Mouse (Mus musculus): ENCODE measurements around the gene Strbp. TPM values are rescaled to one million over a fixed set of nuclear protein-coding genes. Genes with fewer than 3 reads are reported as not detected.
A peak's percentile ranks its signal among the peaks of the same experiment; 100 is the strongest.

The Strbp gene
- total and polyA plus RNA-seq, 2 experiments from 2014 or later, result 105 to 118 TPM

- peaks cover 5% of the 10 kb centered on the region; the same call in 1 of the 2 replicates for H3K4me1 ChIP-seq (ENCODE audit: insufficient read depth, low read length)
- no peaks in the 10 kb centered on the region for H3K36me3 ChIP-seq (ENCODE audit: insufficient read depth, low read length)
- no peaks in the 10 kb centered on the region for H3K27me3 ChIP-seq (ENCODE audit: insufficient read depth, low read length)
- ATAC-seq (ENCODE audit: low FRiP score), result no peak
- no peak overlapping the region for H3K4me2 ChIP-seq (ENCODE audit: low read depth, low read length, poor library complexity, severe bottlenecking)
- H3K9me3 ChIP-seq (ENCODE audit: low read length), result no peaks in the 10 kb centered on the region
- no peak overlapping the region for H3K27ac ChIP-seq (ENCODE audit: low read depth, low read length)
- no peak overlapping the region for H3K9ac ChIP-seq (replicated peaks; ENCODE audit: low read length, poor library complexity, severe bottlenecking)
- WGBS, result 88% methylated on average over 5 of the region's 5 CpGs
- TF ChIP-seq CTCF (IDR thresholded peaks at IDR 0.05), result no peak
- DNase-seq (ENCODE audit: low spot score), result no peak
- H3K4me3 ChIP-seq (ENCODE audit: low read depth, low read length), result no peak overlapping the region
Measured at GRCm38 (mm10) chr2:37731241-37731801, 27.7 kb upstream of the Strbp start.

GRCm38 (mm10) chr2:37724231-37724630 is 20.6 kb upstream of the Strbp start:
- Histone ChIP-seq H3K4me1 (ENCODE audit: insufficient read depth, low read length) (no peaks in the 10 kb centered on the region), H3K9ac (replicated peaks; ENCODE audit: low read length, poor library complexity, severe bottlenecking) (no peak overlapping the region), H3K27me3 (ENCODE audit: insufficient read depth, low read length) (no peaks in the 10 kb centered on the region), H3K9me3 (ENCODE audit: low read length) (no peaks in the 10 kb centered on the region), H3K36me3 (ENCODE audit: insufficient read depth, low read length) (no peaks in the 10 kb centered on the region), H3K27ac (ENCODE audit: low read depth, low read length) (no peak overlapping the region), H3K4me3 (ENCODE audit: low read depth, low read length) (no peak overlapping the region), H3K4me2 (ENCODE audit: low read depth, low read length, poor library complexity, severe bottlenecking) (no peak overlapping the region)
- WGBS, result 77% methylated on average over 4 of the region's 4 CpGs
- DNase-seq (ENCODE audit: low spot score) (no peak), ATAC-seq (ENCODE audit: low FRiP score) (no peak)
- TF ChIP-seq CTCF (IDR thresholded peaks at IDR 0.05), result no peak

GRCm38 (mm10) chr2:37723501-37724090 is 19.9 kb upstream of the Strbp start:
- Histone ChIP-seq H3K27me3 (ENCODE audit: insufficient read depth, low read length) (no peaks in the 10 kb centered on the region), H3K36me3 (ENCODE audit: insufficient read depth, low read length) (no peaks in the 10 kb centered on the region), H3K4me1 (ENCODE audit: insufficient read depth, low read length) (no peaks in the 10 kb centered on the region), H3K4me2 (ENCODE audit: low read depth, low read length, poor library complexity, severe bottlenecking) (no peak overlapping the region), H3K9me3 (ENCODE audit: low read length) (no peaks in the 10 kb centered on the region), H3K27ac (ENCODE audit: low read depth, low read length) (no peak overlapping the region), H3K4me3 (ENCODE audit: low read depth, low read length) (no peak overlapping the region), H3K9ac (replicated peaks; ENCODE audit: low read length, poor library complexity, severe bottlenecking) (no peak overlapping the region)
- TF ChIP-seq CTCF (IDR thresholded peaks at IDR 0.05), result no peak
- ATAC-seq (ENCODE audit: low FRiP score) (no peak; the same call in 1 of the 2 replicates), DNase-seq (ENCODE audit: low spot score) (peak; percentile 9)
- WGBS, result 36% methylated on average over 11 of the region's 11 CpGs

GRCm38 (mm10) chr2:37722674-37723465 is 19.2 kb upstream of the Strbp start:
- Histone ChIP-seq H3K36me3 (ENCODE audit: insufficient read depth, low read length) (no peaks in the 10 kb centered on the region), H3K4me1 (ENCODE audit: insufficient read depth, low read length) (no peaks in the 10 kb centered on the region), H3K4me2 (ENCODE audit: low read depth, low read length, poor library complexity, severe bottlenecking) (no peak overlapping the region), H3K9me3 (ENCODE audit: low read length) (no peaks in the 10 kb centered on the region), H3K27ac (ENCODE audit: low read depth, low read length) (no peak overlapping the region), H3K27me3 (ENCODE audit: insufficient read depth, low read length) (no peaks in the 10 kb centered on the region), H3K9ac (replicated peaks; ENCODE audit: low read length, poor library complexity, severe bottlenecking) (no peak overlapping the region), H3K4me3 (ENCODE audit: low read depth, low read length) (no peak overlapping the region)
- ATAC-seq (ENCODE audit: low FRiP score) (peak; percentile 58; the same call in 1 of the 2 replicates), DNase-seq (ENCODE audit: low spot score) (no peak)
- no peak for TF ChIP-seq CTCF (IDR thresholded peaks at IDR 0.05)
- 67% methylated on average over 14 of the region's 14 CpGs for WGBS

- Histone ChIP-seq H3K4me2 (ENCODE audit: low read depth, low read length, poor library complexity, severe bottlenecking) (no peak overlapping the region), H3K27me3 (ENCODE audit: insufficient read depth, low read length) (no peaks in the 10 kb centered on the region), H3K9me3 (ENCODE audit: low read length) (no peaks in the 10 kb centered on the region), H3K9ac (replicated peaks; ENCODE audit: low read length, poor library complexity, severe bottlenecking) (no peak overlapping the region), H3K4me1 (ENCODE audit: insufficient read depth, low read length) (no peaks in the 10 kb centered on the region), H3K4me3 (ENCODE audit: low read depth, low read length) (no peak overlapping the region), H3K27ac (ENCODE audit: low read depth, low read length) (no peak overlapping the region), H3K36me3 (ENCODE audit: insufficient read depth, low read length) (no peaks in the 10 kb centered on the region)
- WGBS, result 84% methylated on average over 6 of the region's 6 CpGs
- no peak for ATAC-seq (ENCODE audit: low FRiP score)
- no peak for TF ChIP-seq CTCF (IDR thresholded peaks at IDR 0.05)
- no peak for DNase-seq (ENCODE audit: low spot score)
Measured at GRCm38 (mm10) chr2:37716266-37716665, 12.6 kb upstream of the Strbp start.

- Histone ChIP-seq H3K36me3 (ENCODE audit: insufficient read depth, low read length) (no peaks in the 10 kb centered on the region), H3K4me2 (ENCODE audit: low read depth, low read length, poor library complexity, severe bottlenecking) (no peak overlapping the region), H3K9me3 (ENCODE audit: low read length) (no peaks in the 10 kb centered on the region), H3K4me3 (ENCODE audit: low read depth, low read length) (no peak overlapping the region), H3K4me1 (ENCODE audit: insufficient read depth, low read length) (no peaks in the 10 kb centered on the region), H3K27ac (ENCODE audit: low read depth, low read length) (no peak overlapping the region), H3K9ac (replicated peaks; ENCODE audit: low read length, poor library complexity, severe bottlenecking) (no peak overlapping the region), H3K27me3 (ENCODE audit: insufficient read depth, low read length) (no peaks in the 10 kb centered on the region)
- TF ChIP-seq CTCF (IDR thresholded peaks at IDR 0.05), result no peak
- 86% methylated on average over 3 of the region's 3 CpGs for WGBS
- DNase-seq (ENCODE audit: low spot score), result no peak
- ATAC-seq (ENCODE audit: low FRiP score), result no peak
Measured at GRCm38 (mm10) chr2:37715364-37715763, 11.7 kb upstream of the Strbp start.
